Comparison of ENCODE assay signal across 8 mouse cellular contexts in genomic region chr7:117470243-117470802, GRCm38 (mm10).
DNase-seq lines count a peak whose midpoint lies in the region; ATAC-seq and TF ChIP-seq lines count a peak whose summit lies in the region.
"Had no signal": no experiment of that assay in that cellular context is flagged by ENCODE, and none has a peak within 500 bp of the region (broad histone marks: within the 10 kb centered on the region; RNA-seq: fewer than 3 reads in every experiment).

No protein-coding gene starts in this region.

- peak; percentile 73 for ATAC-seq in common myeloid progenitor, adult 5-6 weeks (replicated peaks; ENCODE audit: low read depth, poor library complexity, severe bottlenecking)

- no peak for TF ChIP-seq CTCF in lung, adult 2 months (IDR thresholded peaks at IDR 0.05; ENCODE audit: insufficient read depth, low read length)

- 54% methylated on average over 3 of the region's 3 CpGs for WGBS in lung, adult 2 months

- DNase-seq in lung, adult 18-20 months, result peak; percentile 40 to 41
- DNase-seq in lung, adult 2 months, result no peak
- peak; percentile 44 to 50 for DNase-seq in heart, postnatal 14 days
- peak; percentile 61 for DNase-seq in skeletal muscle tissue, adult 2 months (ENCODE audit: low read depth, low spot score)
- no peak for DNase-seq in cerebellum, adult 9-10 months
- no peak for DNase-seq in ovary, postnatal 14 days (ENCODE audit: low spot score)
- DNase-seq: kidney, postnatal 36 days had no signal

- H3K4me3 ChIP-seq in lung, adult 2 months (replicated peaks; ENCODE audit: extremely low read depth, low read depth, low read length), result no peak overlapping the region

- TF ChIP-seq POLR2A in lung, adult 2 months (IDR thresholded peaks at IDR 0.05; ENCODE audit: borderline replicate concordance, extremely low read depth, low read depth, low read length), result no peak

- intact Hi-C loops in heart, postnatal 14 days (cut with DNase I), result loop anchor here (5.0 kb wide), 1 partner anchor 88 kb away; the partner anchor contains the start of gene Xylt1

- peaks cover 2% of the 10 kb centered on the region; the same call in 1 of the 2 replicates for H3K4me1 ChIP-seq in lung, adult 2 months (ENCODE audit: control insufficient read depth, insufficient read depth, low read length)

Comparison
In these comparisons a context has a peak if more than half of its experiments do, and no peak if none do; other contexts are left out.
1. DNase-seq: peak in lung, adult 18-20 months (2 of 2), heart, postnatal 14 days (2 of 2) and skeletal muscle tissue, adult 2 months (single experiment); none in lung, adult 2 months (single experiment), cerebellum, adult 9-10 months (single experiment) and ovary, postnatal 14 days (single experiment).